Mouse (Mus musculus): ENCODE results near the gene Ucp2.

The Ucp2 gene

DNA sequence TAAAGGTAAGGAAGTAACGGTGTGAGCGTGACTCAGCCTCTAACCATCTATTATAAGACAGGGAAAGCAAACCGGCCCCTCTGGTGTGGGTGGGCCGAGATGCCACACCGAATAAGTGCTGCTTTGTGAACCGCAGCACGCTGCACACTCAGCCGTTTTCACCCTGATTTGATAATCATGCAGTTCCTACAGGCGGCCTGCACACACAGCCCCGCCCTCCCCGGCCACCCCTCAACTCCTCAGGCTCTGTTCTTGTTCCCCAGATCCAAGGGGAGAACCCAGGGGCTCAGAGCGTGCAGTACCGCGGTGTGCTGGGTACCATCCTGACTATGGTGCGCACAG, 13.3 kb upstream of the Ucp2 start:
- no peak for DNase-seq (ENCODE audit: low read depth)

DNA sequence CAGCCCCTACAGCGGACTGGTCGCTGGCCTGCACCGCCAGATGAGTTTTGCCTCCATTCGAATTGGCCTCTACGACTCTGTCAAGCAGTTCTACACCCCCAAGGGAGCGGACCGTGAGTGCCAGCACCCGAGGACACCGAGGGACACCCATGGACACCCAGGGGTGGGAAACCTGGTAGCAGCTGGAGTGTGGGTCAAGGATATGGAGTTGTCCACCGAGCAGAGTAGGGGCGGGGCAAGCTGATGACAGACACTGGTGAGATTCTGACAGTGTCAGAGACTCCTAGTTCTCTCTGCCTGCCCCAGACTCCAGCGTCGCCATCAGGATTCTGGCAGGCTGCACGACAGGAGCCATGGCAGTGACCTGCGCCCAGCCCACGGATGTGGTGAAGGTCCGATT, 13.0 kb upstream of the Ucp2 start:
- no peak for DNase-seq (ENCODE audit: low read depth)

DNA sequence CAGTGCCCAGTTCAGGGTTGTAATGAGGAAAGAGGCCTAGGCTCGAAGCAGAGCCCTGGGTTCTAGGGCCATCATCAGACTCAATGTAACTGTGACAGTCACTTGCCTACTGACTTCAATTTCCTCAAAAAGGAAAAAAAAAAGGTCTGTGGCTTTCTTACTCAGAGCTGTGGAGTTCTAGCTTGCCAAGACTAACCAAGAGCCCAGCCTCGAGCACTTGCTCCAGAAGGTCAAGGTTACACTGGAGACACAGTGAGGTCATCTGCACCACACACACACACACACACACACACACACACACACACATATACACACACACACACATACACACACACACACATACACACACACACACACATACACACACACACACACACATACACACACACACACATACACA, 11.1 kb upstream of the Ucp2 start:
- peak; percentile 77 for DNase-seq (ENCODE audit: low read depth)

DNA sequence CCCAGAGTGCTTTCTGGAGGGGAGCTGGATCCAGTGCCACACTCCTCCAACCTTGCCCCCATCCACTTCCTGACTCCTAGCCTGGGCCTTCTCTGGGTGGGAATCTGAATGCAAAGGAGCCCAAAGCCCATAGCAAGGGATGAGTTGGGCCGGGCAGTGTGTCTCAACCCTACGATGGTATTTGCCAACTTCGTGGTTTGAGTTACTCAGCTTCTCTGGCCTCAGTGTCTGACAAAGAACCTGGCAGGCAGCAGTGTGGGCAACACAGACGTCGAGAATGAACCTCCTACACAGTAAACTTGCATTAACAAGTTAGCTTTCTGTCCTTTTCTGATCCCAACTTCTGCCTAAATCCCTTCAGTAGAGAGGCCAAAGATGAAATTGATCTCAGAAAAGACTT, 8.6 kb upstream of the Ucp2 start:
- DNase-seq (ENCODE audit: low read depth), result peak; percentile 75

DNA sequence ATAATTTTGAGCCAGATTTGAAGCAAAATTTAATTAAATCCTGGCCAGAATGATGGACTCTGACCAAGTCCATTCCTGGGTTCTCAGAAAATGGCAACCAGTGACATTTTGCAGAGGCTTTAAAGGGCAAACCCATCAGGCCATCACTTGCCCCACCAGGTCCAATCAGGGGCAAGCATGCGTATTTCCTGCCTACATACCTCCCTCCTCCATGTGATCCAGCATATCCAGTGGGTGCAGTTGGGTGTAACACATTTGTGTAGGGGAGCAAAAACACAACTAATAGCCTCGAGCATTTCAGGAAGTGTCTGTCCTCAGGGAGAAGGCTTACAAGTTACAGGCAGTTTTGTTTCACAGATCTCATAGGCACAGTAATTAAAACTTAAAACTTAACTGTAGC, 5.8 kb upstream of the Ucp2 start:
- DNase-seq (ENCODE audit: low read depth), result no peak

DNA sequence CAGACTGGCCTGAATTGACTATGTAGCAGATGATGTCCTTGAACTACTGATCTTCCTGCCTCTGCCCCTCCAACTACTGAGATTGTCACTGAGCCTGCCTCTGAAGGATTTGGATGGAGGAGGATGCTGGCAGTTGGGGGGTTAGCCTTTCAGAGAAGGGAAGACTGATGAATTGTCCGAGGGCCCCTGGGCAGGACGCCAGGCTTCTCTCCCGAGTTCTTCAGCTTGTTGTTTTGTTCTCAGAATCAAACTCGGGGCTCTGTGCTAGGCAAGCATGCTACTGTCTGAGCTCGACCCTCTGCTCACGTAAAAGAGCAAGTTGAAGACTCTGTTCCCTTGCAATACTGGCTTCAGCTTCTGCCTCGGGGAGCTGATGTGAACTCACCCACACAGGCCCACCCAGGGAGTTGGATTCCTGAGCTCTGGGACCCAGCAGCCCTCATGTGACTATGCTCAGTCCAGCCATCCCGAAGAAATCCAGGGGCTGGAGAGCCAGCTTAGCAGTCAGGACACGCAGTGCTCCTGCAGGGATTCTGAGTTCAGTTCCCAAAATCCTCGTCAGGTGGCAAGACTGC, 4.6 kb upstream of the Ucp2 start:
- DNase-seq (ENCODE audit: low read depth), result no peak

DNA sequence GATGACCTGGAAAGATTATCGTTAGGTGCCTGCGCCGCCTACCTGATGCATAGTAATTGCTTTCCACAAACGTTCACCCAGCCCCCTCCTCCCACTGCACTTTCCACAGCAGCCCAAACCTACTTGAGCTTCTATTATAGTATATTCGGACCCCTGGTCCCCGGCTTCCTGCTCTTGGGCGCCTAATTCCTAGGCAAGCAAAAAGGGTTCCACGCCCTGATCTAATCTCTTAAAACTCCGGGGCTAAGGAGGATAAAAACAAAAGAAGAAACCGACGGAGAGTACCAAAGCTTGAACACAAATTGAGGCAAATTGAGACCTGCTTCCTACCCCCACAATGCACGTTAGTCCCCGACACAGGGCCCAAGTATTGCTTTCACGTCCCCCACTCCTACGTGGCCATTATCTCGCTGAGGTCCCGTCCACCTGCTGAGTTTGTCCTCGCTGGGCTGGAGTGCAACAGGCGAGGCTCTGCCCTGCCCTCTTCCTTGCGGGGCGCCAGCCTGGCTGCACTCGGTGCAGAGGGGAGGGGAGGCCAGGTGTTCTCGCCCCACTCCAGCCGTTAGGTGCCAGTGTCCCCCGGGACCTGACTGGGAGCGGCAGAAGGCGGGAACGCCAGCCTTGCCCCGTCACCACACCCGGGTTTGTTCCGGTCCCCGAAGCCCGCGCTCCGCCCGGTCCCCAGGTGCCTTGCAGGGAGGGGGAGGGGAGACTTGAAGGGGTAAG, 583 bp upstream of the Ucp2 start:
- DNase-seq (ENCODE audit: low read depth), result peak; percentile 70

DNA sequence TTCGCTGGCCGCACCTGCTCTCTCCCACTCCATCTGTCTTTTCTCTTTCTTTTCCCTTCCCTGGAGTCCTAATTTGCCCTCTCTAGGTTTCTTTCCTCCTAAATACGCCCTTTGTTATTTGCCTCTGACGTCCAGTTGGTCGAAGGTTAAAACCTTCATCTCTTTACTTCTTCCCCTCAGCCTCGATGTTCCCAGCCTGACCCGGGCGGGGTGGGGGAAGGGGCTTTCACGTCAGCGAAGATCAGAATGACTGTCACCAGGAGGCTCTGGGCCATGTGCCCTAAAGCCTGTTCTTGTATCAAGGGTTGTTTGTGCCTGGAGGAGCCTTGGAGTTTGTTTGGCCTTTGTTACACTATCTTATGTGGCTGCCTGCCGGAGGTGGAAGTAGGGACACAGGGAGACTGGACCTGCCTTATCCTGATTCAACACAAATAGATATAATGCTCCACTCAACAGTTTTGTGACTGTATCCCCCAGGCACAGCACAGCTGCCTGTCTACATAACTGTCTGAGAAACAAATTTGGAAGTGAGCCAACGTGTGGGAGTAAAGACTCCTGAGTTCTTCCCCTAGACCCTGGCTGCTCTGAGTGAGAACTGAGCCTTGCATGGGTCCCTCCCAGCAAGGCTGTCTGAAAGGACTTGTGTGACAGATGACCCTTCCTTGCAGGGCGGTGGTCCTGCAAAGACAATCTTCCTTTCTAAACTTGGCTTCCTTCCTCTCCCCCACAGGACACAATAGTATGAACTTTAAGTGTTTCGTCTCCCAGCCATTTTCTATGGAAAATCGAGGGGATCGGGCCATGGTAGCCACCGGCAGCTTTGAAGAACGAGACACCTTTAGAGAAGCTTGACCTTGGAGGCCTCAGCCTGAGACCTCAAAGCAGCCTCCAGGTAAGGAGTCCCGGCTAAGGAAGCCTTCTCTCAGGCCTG, 612 bp downstream of the Ucp2 start:
- peak; percentile 67 for DNase-seq (ENCODE audit: low read depth)

DNA sequence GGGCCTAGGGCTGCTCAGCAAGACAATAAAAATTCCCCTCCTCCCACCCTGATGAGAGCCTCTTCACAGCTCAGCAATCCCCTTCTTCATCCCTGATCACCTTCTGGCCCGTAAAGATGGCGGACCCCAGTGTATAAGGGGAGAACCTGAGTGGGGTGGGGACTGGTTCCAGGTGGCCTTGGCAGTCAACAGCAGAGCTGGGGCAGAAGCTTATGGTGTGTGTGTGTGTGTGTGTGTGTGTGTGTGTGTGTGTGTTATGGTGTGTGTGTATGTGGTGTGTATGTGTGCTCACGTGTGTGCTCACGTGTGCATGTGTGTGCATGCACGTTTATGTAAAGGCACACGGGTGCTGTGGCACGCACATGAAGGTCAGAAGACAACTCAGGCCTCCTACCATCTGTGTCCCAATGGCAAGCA, 1.3 kb downstream of the Ucp2 start:
- no peak for DNase-seq (ENCODE audit: low read depth)

DNA sequence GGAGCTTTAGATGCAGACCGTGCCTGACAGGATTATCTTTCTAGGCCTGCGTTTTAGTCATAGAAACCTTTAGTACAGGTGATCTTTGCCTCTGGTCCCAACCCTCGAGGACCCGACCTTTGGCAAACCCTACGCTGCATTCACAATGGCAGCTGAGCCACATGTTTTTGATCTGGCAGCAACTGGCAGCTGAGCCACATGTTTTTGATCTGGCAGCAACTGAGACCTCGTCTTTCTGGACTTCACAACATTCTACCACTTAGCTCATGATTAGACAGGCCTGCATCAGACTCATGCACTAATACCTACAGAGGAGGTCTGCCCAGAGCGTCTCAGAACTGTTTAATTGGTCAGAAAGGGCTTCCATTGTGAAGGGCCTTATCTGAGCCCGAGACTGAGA, 1.9 kb downstream of the Ucp2 start:
- DNase-seq (ENCODE audit: low read depth), result no peak

DNA sequence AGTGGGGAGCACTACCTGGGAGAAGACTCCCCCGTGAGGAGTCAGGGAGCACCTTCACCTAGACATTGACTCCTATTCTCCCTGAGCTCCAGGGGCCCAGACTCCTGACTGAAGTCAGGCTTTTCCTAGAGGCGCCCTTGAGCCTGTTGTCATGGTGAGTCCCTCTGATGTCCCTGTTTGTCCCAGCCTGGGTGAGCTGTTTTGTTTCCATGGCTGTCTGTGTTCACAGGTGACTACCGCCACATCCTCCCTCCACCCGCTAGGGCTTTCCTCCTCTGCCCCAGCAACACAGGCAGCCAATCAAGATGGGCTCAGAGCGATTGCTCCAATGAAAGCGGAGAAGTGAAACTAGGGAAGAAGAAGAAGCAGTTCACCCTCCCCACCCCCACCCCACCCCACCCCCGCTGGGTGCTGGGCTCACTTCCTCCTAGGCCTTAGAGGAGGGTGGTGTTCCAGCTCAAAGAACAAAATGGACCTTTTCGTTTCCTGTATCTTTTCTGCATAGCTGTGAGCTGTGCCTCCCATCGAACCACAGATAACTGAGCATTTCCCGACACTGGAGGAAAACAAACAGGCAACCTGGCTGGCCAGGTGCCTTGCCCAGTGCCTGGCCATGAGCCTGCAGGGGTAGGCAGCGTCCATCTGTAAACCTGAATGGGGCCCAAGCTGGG, 2.6 kb downstream of the Ucp2 start:
- peak; percentile 62 for DNase-seq (ENCODE audit: low read depth)

DNA sequence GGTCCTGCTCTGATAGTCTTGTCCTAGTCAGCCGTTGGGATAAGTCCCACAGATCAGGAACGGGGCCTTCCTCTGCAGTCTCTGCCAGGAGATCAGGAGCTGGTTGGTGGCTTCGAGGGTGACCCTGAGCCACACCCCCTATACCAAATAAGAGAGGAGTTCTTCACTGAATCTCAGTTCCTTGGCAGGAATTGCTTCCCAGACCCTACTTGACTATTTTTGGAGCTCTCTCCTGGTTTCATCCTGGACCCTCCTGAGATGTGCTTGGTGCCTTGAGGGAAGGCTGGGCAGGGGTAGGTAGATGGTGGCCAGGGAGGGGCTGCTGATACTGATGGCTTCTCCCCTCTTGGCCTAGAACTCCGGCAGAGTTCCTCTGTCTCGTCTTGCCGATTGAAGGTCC, 3.2 kb downstream of the Ucp2 start:
- DNase-seq (ENCODE audit: low read depth), result no peak

DNA sequence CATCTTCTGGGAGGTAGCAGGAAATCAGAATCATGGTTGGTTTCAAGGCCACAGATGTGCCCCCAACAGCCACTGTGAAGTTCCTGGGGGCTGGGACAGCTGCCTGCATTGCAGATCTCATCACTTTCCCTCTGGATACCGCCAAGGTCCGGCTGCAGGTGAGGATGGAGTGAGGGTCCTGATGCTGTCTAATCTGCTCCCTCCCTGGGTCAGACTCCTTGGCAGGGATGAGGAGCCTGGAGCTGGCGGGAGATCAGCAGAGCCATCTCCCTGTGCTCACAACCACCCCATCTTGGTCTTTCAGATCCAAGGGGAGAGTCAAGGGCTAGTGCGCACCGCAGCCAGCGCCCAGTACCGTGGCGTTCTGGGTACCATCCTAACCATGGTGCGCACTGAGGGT, 3.7 kb downstream of the Ucp2 start:
- DNase-seq (ENCODE audit: low read depth), result no peak

DNA sequence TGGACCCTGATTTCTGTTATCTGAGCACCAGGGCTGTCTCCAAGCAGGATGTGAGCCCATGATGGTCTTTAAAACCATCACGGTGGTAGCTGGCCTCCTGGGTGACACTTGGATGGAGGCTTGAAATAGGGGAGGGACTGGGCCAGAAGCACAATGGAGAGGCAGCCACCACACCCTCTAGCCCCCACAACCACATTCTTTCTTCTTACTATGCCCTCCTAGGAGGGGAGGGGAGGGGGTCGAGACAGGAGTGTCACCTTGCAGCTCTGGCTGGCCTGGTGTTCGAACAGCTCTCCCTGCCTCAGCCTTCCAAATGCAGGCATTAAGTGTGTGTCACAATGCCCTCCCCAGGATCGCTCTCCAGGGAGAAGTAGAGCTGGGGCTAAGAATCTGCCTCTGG, 4.3 kb downstream of the Ucp2 start:
- DNase-seq (ENCODE audit: low read depth), result no peak

DNA sequence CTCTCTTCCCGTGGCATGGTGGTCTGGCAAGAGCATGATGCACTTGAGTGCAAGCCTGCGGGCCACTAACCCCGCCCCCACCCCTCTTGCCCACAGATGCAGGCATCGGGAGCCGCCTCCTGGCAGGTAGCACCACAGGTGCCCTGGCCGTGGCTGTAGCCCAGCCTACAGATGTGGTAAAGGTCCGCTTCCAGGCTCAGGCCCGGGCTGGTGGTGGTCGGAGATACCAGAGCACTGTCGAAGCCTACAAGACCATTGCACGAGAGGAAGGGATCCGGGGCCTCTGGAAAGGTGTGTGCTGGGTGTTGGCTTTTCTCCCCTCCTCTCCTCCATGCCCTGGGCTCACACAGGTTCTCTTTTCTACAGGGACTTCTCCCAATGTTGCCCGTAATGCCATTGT, 4.8 kb downstream of the Ucp2 start:
- DNase-seq (ENCODE audit: low read depth), result no peak

DNA sequence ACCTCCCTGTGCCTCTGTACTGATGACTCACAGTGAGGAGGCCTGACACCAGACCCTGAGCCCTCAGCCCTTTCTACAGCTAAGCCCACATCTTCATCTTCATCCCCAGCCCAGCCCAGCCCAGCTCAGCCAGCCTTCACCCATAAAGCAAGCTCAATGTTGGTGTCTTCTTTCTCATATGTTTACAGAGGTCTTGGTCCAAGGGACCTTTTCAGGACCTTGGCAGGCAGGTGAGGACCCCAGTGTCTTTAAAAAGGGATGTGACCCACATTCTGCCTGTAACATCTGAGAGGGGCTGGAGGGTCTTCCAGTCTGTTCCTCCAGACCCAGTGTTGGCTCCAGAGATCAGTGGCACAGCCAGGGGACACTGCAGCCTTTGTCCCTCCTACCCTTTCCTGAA, 6.3 kb downstream of the Ucp2 start:
- DNase-seq (ENCODE audit: low read depth), result no peak

DNA sequence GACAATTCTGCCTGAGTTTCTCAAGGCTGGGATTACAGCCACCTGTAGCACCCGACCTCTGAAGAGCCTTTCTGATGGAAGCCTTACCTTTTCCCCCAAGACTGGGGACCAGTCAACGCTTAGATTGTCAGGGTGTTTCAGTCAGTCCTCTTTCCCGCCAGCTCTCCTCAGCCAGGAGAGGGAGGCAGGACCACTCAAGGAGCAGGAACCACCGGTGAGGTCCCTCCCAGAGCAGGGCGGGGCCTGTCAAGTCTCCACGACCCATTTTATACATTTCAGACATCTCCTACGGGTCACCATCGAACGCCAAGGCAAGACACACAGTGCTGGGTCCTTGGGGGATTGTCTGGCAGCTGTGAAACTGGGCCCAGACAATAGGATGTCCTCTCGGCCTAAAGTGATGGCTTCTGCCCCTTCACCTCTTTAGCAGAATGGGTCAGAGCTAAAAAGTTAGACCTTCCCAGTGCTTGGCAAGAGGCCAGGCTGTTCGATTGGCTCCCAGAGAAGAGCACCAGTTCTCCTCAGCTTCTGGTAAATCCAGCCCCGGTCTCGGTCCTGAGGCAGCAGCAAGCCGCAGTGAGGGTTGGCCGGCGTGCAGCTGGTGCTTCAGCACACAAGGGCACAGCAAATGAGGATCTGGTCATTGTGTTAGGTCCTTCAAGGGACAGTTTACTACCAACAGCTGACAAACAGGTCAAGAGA, 7.3 kb downstream of the Ucp2 start:
- DNase-seq (ENCODE audit: low read depth), result no peak

DNA sequence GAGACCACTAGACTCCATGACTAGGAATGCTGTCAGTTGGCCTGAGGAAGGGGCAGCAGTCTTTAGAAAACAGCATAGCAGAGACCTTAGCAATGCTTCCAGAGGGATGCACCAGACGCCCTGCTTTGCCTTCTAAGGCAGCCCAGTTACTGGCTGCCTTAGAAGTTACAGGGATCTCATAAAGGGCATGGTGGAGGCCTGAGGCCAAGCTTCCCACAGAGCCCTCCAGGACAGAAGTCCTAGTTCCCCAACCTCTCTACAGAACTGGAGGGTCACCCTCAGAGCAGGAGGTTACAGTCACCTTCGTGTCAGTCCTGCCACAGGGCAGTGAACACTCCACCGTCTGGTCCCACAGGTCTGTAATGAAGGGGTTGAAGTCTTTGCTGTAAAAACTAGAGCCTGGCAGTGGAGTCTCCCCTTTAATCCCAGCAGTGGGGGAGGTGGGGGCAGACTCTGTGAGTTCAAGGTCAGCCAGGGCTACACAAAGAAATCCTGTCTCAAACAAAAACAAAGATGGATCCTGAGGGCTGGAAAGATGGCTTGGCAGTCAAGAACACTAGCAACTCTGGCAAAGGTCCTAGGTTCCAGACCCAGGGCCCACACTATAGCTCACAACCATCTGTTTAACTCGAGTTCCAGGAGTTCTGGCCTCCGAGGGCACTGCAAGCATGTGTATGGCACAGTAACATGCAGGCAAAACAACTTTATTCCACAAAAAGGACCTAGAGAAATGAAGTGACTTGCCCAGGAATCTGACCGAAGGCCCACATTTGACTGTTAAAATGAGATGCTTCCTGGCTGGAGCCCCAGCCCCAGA, 8.1 kb downstream of the Ucp2 start:
- DNase-seq (ENCODE audit: low read depth), result no peak

DNA sequence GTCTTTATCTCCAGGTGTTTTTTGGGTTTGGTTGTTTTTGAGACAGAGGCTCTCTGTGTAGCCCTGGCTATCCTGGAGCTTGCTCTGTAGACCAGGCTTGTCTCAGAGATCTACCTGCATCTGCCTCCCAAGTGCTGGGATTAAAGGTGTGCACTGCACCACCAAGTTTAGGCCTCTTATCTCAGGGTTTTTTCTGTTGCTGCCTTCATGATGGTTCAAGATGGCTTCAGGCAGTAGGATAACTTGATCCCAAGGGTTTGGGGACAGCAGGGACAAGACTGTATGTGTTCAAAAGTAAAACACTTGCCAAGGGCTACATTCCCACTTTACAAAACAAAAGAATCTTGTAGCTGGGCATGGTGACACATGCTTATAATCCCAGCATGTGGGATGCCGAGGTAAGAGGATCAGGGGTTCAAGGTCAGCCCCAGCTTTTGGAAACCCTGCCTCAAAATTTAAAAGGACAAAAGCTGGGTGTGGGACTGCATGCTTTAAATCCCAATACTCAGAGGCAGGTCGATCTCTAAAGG, 8.8 kb downstream of the Ucp2 start:
- no peak for DNase-seq (ENCODE audit: low read depth)

DNA sequence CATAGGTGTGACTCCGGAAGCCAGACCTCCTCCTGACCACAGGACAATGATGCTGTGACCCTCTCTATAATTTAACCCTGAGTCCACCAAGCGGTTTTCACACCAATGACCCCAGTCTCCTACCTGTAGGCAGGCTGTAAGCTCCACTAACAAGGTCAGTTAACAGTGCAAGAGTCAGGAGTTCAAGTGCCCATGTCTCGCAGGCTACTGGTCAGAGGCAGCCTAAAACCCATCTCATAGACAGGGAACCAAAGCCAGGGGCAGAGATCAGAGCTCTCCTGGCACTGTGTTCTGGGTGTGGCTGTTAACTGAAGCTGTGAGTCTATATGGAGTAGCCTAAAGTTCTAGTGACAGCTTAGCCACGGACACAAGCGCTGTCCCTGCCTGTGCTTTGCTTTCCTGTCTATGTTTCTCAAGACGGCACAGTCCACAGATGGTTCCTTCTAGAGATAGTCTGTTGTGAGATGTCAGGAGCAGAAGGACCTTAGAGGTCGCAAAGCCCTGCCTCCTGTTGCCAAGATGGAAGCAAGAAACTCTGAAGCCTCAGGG, 9.3 kb downstream of the Ucp2 start:
- DNase-seq (ENCODE audit: low read depth), result no peak

DNA sequence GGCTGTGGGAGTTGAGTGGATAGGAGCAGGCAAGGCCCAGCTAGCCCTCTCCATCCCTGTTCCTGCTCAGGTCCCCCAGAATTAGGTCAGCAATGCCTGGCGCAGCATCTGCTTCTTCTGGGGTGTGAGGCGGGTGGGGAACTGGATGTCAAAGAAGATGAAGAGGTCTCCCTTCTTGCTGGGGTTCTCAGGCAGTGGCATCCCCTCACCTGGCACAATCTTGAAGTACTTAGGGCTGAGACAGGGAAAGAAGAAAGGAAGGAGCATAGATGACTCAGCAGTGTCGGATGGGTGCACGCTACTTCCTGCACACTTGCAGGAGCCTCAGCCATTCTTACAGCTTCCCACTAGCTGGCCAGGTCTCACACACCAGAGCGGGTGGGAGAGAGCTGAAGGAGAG, 9.9 kb downstream of the Ucp2 start:
- DNase-seq (ENCODE audit: low read depth), result peak; percentile 42

Data from 416B (cell line).